Mouse (Mus musculus) heart, adult 2 months (tissue): ENCODE results near the gene Mybpc3.

Source experiments
- CTCF ChIP-seq: fragments of 200-600 bp; IDR thresholded peaks from 2 replicates; pipeline ENCODE4 v1.8.1; 2022; ENCODE audit warnings: antibody characterized with exemption, mild to moderate bottlenecking, moderate library complexity
- POLR2A ChIP-seq: fragments of 200-500 bp; IDR thresholded peaks from 2 replicates; pipeline ENCODE4 v1.6.1; 2011; ENCODE audit warnings: mild to moderate bottlenecking, low read depth, low read length, control low read depth; ENCODE audit not compliant: insufficient read depth

DNA sequence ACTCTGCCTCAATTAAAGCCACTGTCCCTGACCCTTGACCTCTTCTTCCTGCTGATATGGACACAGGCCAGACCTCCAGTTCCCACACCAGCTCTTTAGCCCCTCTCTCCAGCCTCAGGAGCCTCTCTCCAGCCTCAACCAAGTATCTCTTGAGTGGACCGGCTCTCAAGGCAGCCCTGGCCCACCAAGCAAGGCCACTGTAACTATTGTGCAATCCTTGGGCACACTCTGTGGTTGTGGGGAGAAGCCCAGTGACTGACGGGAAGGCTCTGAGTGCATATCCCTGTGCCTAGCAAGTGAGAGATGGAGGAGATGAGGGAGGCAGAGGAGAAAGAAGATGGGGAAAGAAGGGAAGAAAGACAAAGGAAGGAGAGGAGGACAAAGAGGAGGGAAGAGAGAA lies 19.8 kb upstream of the Mybpc3 start:
- no peak for TF ChIP-seq CTCF
- no peak for TF ChIP-seq POLR2A
